Mouse (Mus musculus): ENCODE results near the gene Scarf2. TPM values are rescaled to one million over a fixed set of nuclear protein-coding genes. Genes with fewer than 3 reads are reported as not detected.

The Scarf2 gene
- polyA plus RNA-seq, 1 experiment from 2014 or later: 17.8 TPM

GRCm38 (mm10) chr16:17839976-17840375 is 42.9 kb downstream of the Scarf2 start:
- 88% methylated on average over 4 of the region's 4 CpGs for WGBS
- peaks cover 41% of the 10 kb centered on the region for H3K36me3 ChIP-seq (ENCODE audit: control insufficient read depth, insufficient read depth, low read length)
- peaks cover 16% of the 10 kb centered on the region for H3K27me3 ChIP-seq (ENCODE audit: control insufficient read depth, insufficient read depth, low read length)
- H3K27ac ChIP-seq (ENCODE audit: low read length): no peak overlapping the region
- no peak overlapping the region for H3K9ac ChIP-seq (replicated peaks; ENCODE audit: low read depth, low read length)
- H3K4me2 ChIP-seq (replicated peaks; ENCODE audit: low read depth, low read length): no peak overlapping the region
- no peaks in the 10 kb centered on the region for H3K4me1 ChIP-seq (ENCODE audit: control insufficient read depth, insufficient read depth, low read length)
- H3K4me3 ChIP-seq (ENCODE audit: low read depth, low read length): no peak overlapping the region
- ATAC-seq (ENCODE audit: insufficient number of reproducible peaks, insufficient read depth, low FRiP score, low read depth): no peak
- H3K9me3 ChIP-seq (ENCODE audit: control insufficient read depth, low read depth, low read length): no peaks in the 10 kb centered on the region

DNA sequence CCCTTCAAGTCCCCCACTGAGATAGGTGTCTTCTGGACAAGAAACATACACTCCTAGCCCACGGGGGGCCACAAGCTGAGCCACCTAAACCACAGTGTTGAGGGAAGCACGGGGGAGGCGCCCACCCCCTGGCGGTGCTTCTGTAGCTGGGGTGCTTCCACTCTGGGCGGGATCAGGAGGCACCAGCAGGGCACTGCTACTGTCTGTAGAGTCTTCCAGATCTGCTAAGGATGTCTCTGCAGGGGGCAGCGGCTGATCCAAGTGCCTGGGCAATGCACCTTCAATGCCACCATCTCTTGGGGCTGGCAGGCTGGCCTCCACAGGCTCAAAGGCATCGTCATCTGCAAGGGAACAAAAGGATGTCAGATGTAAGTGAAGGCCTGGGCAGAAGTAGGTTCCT is 45.4 kb downstream of the Scarf2 start:
- H3K27ac ChIP-seq (ENCODE audit: low read length): no peak overlapping the region
- ATAC-seq (ENCODE audit: insufficient number of reproducible peaks, insufficient read depth, low FRiP score, low read depth): no peak
- H3K4me2 ChIP-seq (replicated peaks; ENCODE audit: low read depth, low read length): no peak overlapping the region
- no peaks in the 10 kb centered on the region for H3K9me3 ChIP-seq (ENCODE audit: control insufficient read depth, low read depth, low read length)
- 96% methylated on average over 7 of the region's 7 CpGs for WGBS
- no peaks in the 10 kb centered on the region for H3K4me1 ChIP-seq (ENCODE audit: control insufficient read depth, insufficient read depth, low read length)
- H3K36me3 ChIP-seq (ENCODE audit: control insufficient read depth, insufficient read depth, low read length): peaks cover 64% of the 10 kb centered on the region
- H3K4me3 ChIP-seq (ENCODE audit: low read depth, low read length): no peak overlapping the region
- H3K27me3 ChIP-seq (ENCODE audit: control insufficient read depth, insufficient read depth, low read length): no peaks in the 10 kb centered on the region
- no peak overlapping the region for H3K9ac ChIP-seq (replicated peaks; ENCODE audit: low read depth, low read length)

DNA sequence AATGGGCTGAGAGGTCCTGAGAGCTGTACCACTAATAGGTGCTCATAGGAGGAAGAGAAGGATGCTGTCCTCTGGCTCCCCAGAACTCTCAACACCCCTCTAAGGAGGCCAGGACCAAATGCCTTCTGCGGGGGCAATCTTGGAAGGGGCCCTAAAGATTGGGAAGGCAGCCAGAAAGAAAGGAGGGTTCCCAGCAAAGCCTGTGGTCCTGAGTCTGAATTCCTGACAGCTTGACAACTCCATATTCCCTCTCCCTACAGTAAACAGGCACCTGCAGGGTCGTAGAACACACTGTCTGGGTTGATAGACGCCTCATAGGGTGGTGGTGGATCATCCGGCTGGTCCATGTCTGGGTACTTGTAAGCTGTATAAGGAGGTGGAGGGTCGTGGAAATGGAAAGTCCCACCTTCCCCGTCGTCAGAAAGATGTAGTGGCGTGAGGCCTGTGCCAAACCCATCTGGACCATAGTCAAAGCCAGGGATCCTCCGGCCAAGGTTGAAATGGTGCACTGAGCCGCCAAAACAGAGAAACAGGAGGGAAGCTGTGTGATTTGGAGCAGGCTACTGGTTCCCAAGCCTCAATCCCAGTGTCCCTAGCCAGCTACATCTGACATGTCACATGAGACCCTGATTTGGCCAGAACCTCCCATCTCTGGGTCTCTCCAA is 46.8 kb downstream of the Scarf2 start:
- Histone ChIP-seq H3K4me2 (replicated peaks; ENCODE audit: low read depth, low read length) (no peak overlapping the region), H3K4me3 (ENCODE audit: low read depth, low read length) (no peak overlapping the region), H3K27ac (ENCODE audit: low read length) (no peak overlapping the region), H3K4me1 (ENCODE audit: control insufficient read depth, insufficient read depth, low read length) (no peaks in the 10 kb centered on the region), H3K27me3 (ENCODE audit: control insufficient read depth, insufficient read depth, low read length) (no peaks in the 10 kb centered on the region), H3K9ac (replicated peaks; ENCODE audit: low read depth, low read length) (no peak overlapping the region), H3K36me3 (ENCODE audit: control insufficient read depth, insufficient read depth, low read length) (peaks cover 76% of the 10 kb centered on the region), H3K9me3 (ENCODE audit: control insufficient read depth, low read depth, low read length) (no peaks in the 10 kb centered on the region)
- ATAC-seq (ENCODE audit: insufficient number of reproducible peaks, insufficient read depth, low FRiP score, low read depth): no peak
- whole genome bisulfite sequencing: 89% methylated on average over 10 of the region's 10 CpGs

DNA sequence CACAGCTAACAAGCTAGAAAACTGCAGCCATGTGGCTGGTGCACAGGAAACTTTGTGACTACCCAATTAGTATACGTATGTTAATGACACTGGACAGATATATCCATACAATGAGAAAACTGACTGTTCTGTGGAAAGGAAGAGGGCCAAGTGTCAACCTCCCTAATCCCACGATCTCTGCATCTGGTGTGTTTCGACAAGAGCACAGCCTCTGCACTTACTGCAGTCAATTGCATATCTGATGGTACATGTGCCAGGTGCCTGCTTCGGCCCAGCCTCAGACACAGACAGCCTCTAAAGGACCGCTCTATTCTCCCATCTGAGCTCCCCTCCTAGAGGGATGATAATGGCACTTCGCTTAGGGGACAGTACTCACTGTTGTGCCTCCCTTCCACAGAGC is 51.3 kb downstream of the Scarf2 start:
- H3K27ac ChIP-seq (ENCODE audit: low read length): no peak overlapping the region
- H3K4me1 ChIP-seq (ENCODE audit: control insufficient read depth, insufficient read depth, low read length): no peaks in the 10 kb centered on the region
- H3K36me3 ChIP-seq (ENCODE audit: control insufficient read depth, insufficient read depth, low read length): peaks cover 81% of the 10 kb centered on the region
- ATAC-seq (ENCODE audit: insufficient number of reproducible peaks, insufficient read depth, low FRiP score, low read depth): no peak
- H3K9ac ChIP-seq (replicated peaks; ENCODE audit: low read depth, low read length): no peak overlapping the region
- WGBS: 93% methylated on average over 6 of the region's 6 CpGs
- no peaks in the 10 kb centered on the region for H3K27me3 ChIP-seq (ENCODE audit: control insufficient read depth, insufficient read depth, low read length)
- no peak overlapping the region for H3K4me2 ChIP-seq (replicated peaks; ENCODE audit: low read depth, low read length)
- no peaks in the 10 kb centered on the region for H3K9me3 ChIP-seq (ENCODE audit: control insufficient read depth, low read depth, low read length)
- no peak overlapping the region for H3K4me3 ChIP-seq (ENCODE audit: low read depth, low read length)

- H3K9ac ChIP-seq (replicated peaks; ENCODE audit: low read depth, low read length): no peak overlapping the region
- no peaks in the 10 kb centered on the region for H3K4me1 ChIP-seq (ENCODE audit: control insufficient read depth, insufficient read depth, low read length)
- no peak for ATAC-seq (ENCODE audit: insufficient number of reproducible peaks, insufficient read depth, low FRiP score, low read depth)
- H3K27me3 ChIP-seq (ENCODE audit: control insufficient read depth, insufficient read depth, low read length): no peaks in the 10 kb centered on the region
- no peak overlapping the region for H3K27ac ChIP-seq (ENCODE audit: low read length)
- H3K4me3 ChIP-seq (ENCODE audit: low read depth, low read length): no peak overlapping the region
- H3K4me2 ChIP-seq (replicated peaks; ENCODE audit: low read depth, low read length): no peak overlapping the region
- H3K9me3 ChIP-seq (ENCODE audit: control insufficient read depth, low read depth, low read length): no peaks in the 10 kb centered on the region
- peaks cover 80% of the 10 kb centered on the region for H3K36me3 ChIP-seq (ENCODE audit: control insufficient read depth, insufficient read depth, low read length)
- 26% methylated on average over 1 of the region's 1 CpGs for WGBS
Observed at GRCm38 (mm10) chr16:17848928-17849327, 51.8 kb downstream of the Scarf2 start.

GRCm38 (mm10) chr16:17849486-17849885 is 52.4 kb downstream of the Scarf2 start:
- ATAC-seq (ENCODE audit: insufficient number of reproducible peaks, insufficient read depth, low FRiP score, low read depth): no peak

DNA sequence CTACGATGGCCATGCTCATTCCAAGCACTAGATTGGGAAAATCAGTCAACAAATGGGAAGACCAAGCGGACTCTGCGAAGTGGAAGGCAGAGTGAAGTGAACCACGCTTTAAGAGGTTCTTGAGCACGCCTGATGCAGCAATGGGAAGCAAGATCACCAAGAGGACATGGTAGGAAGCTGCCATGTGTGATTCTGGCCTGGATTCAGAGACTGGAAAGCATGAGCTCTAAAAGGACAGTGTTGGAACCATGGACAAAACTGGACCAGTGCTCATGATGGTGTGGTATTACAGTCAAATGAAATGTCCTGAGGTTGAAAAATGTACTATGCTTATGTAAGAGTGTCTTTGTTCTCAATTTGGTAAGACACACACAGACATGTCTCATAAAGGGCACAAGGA is 54.2 kb downstream of the Scarf2 start:
- Histone ChIP-seq H3K4me3 (ENCODE audit: low read depth, low read length) (no peak overlapping the region), H3K9ac (replicated peaks; ENCODE audit: low read depth, low read length) (no peak overlapping the region), H3K27ac (ENCODE audit: low read length) (no peak overlapping the region), H3K4me1 (ENCODE audit: control insufficient read depth, insufficient read depth, low read length) (no peaks in the 10 kb centered on the region), H3K4me2 (replicated peaks; ENCODE audit: low read depth, low read length) (no peak overlapping the region), H3K27me3 (ENCODE audit: control insufficient read depth, insufficient read depth, low read length) (no peaks in the 10 kb centered on the region), H3K36me3 (ENCODE audit: control insufficient read depth, insufficient read depth, low read length) (peaks cover 73% of the 10 kb centered on the region), H3K9me3 (ENCODE audit: control insufficient read depth, low read depth, low read length) (no peaks in the 10 kb centered on the region)
- 97% methylated on average over 5 of the region's 5 CpGs for WGBS
- no peak for ATAC-seq (ENCODE audit: insufficient number of reproducible peaks, insufficient read depth, low FRiP score, low read depth)

More at GRCm38 (mm10) chr16:17849486-17849885, 52.4 kb downstream of the Scarf2 start:
- Histone ChIP-seq H3K9ac (replicated peaks; ENCODE audit: low read depth, low read length) (no peak overlapping the region), H3K4me1 (ENCODE audit: control insufficient read depth, insufficient read depth, low read length) (no peaks in the 10 kb centered on the region), H3K4me2 (replicated peaks; ENCODE audit: low read depth, low read length) (no peak overlapping the region), H3K9me3 (ENCODE audit: control insufficient read depth, low read depth, low read length) (no peaks in the 10 kb centered on the region), H3K36me3 (ENCODE audit: control insufficient read depth, insufficient read depth, low read length) (peaks cover 81% of the 10 kb centered on the region), H3K4me3 (ENCODE audit: low read depth, low read length) (no peak overlapping the region), H3K27me3 (ENCODE audit: control insufficient read depth, insufficient read depth, low read length) (no peaks in the 10 kb centered on the region), H3K27ac (ENCODE audit: low read length) (no peak overlapping the region)
- WGBS: 84% methylated on average over 6 of the region's 6 CpGs

GRCm38 (mm10) chr16:17851860-17852259 is 54.8 kb downstream of the Scarf2 start:
- Histone ChIP-seq H3K9me3 (ENCODE audit: control insufficient read depth, low read depth, low read length) (no peaks in the 10 kb centered on the region), H3K27me3 (ENCODE audit: control insufficient read depth, insufficient read depth, low read length) (no peaks in the 10 kb centered on the region), H3K27ac (ENCODE audit: low read length) (no peak overlapping the region), H3K4me3 (ENCODE audit: low read depth, low read length) (no peak overlapping the region), H3K4me1 (ENCODE audit: control insufficient read depth, insufficient read depth, low read length) (no peaks in the 10 kb centered on the region), H3K9ac (replicated peaks; ENCODE audit: low read depth, low read length) (no peak overlapping the region), H3K36me3 (ENCODE audit: control insufficient read depth, insufficient read depth, low read length) (peaks cover 73% of the 10 kb centered on the region), H3K4me2 (replicated peaks; ENCODE audit: low read depth, low read length) (no peak overlapping the region)
- ATAC-seq (ENCODE audit: insufficient number of reproducible peaks, insufficient read depth, low FRiP score, low read depth): no peak
- 91% methylated on average over 1 of the region's 1 CpGs for WGBS

GRCm38 (mm10) chr16:17853263-17853662 is 56.2 kb downstream of the Scarf2 start:
- H3K27me3 ChIP-seq (ENCODE audit: control insufficient read depth, insufficient read depth, low read length): no peaks in the 10 kb centered on the region
- no peak overlapping the region for H3K4me3 ChIP-seq (ENCODE audit: low read depth, low read length)
- no peaks in the 10 kb centered on the region for H3K4me1 ChIP-seq (ENCODE audit: control insufficient read depth, insufficient read depth, low read length)
- H3K36me3 ChIP-seq (ENCODE audit: control insufficient read depth, insufficient read depth, low read length): peaks cover 76% of the 10 kb centered on the region
- ATAC-seq (ENCODE audit: insufficient number of reproducible peaks, insufficient read depth, low FRiP score, low read depth): no peak
- no peak overlapping the region for H3K4me2 ChIP-seq (replicated peaks; ENCODE audit: low read depth, low read length)
- no peaks in the 10 kb centered on the region for H3K9me3 ChIP-seq (ENCODE audit: control insufficient read depth, low read depth, low read length)
- no peak overlapping the region for H3K9ac ChIP-seq (replicated peaks; ENCODE audit: low read depth, low read length)
- WGBS: 90% methylated on average over 2 of the region's 2 CpGs
- H3K27ac ChIP-seq (ENCODE audit: low read length): no peak overlapping the region

Measured in stomach, embryonic 14.5 days (tissue).